In genomic region chr15:64033502-64033901, GRCm38 (mm10) we compare ENCODE assay signal across 27 mouse cellular contexts. TPM values are rescaled to one million over a fixed set of nuclear protein-coding genes. Genes with fewer than 3 reads are reported as not detected.
DNase-seq lines count a peak whose midpoint lies in the region; ATAC-seq lines count a peak whose summit lies in the region.
"Had no signal": no experiment of that assay in that cellular context is flagged by ENCODE, and none has a peak within 500 bp of the region (broad histone marks: within the 10 kb centered on the region; RNA-seq: fewer than 3 reads in every experiment).

No protein-coding gene starts in this region.

- DNase-seq in thymus, postnatal 0 days (ENCODE audit: low spot score): peak; percentile 23
- DNase-seq in thymus, postnatal 4 days: no peak
- DNase-seq in Muller cell, postnatal 12 days (ENCODE audit: inconsistent ontology term): no peak
- DNase-seq in lung, adult 18-20 months: no peak
- DNase-seq: adrenal gland, postnatal 25 days; cerebellum, adult 11-12 months; cerebellum, adult 9-11 months; kidney, postnatal 36 days; midbrain, embryonic 14.5 days; right cerebral cortex, postnatal 4 days; thymus, adult 2 months had no signal

- H3K4me1 ChIP-seq in heart, embryonic 12.5 days (replicated peaks): peaks cover 42% of the 10 kb centered on the region

- 0 out of 2 replicates have a peak, but pooled peaks have one; percentile 8 for ATAC-seq in granulocyte monocyte progenitor cell, adult 5-6 weeks (replicated peaks; ENCODE audit: poor library complexity, severe bottlenecking)
- ATAC-seq in megakaryocyte progenitor cell, adult 5-6 weeks (replicated peaks; ENCODE audit: poor library complexity): 0 out of 2 replicates have a peak, but pooled peaks have one; percentile 15
- no peak for ATAC-seq in heart, embryonic 12.5 days (ENCODE audit: insufficient number of reproducible peaks, low FRiP score)
- ATAC-seq: Patski had no signal

- H3K4me2 ChIP-seq in heart, embryonic 12.5 days: no peak overlapping the region
- H3K4me2 ChIP-seq: forebrain, embryonic 13.5 days; heart, embryonic 11.5 days; hindbrain, embryonic 14.5 days; intestine, embryonic 15.5 days; limb, embryonic 15.5 days; lung, embryonic 14.5 days; neural tube, embryonic 15.5 days had no signal

- no peaks in the 10 kb centered on the region for H3K27me3 ChIP-seq in heart, embryonic 12.5 days (replicated peaks)
- H3K27me3 ChIP-seq: CH12.LX; forebrain, embryonic 13.5 days; intestine, embryonic 15.5 days; limb, embryonic 15.5 days; neural tube, embryonic 15.5 days; Patski had no signal

- no peak overlapping the region for H3K4me3 ChIP-seq in heart, embryonic 12.5 days
- H3K4me3 ChIP-seq: forebrain, embryonic 13.5 days; intestine, embryonic 15.5 days; layer of hippocampus, adult 2 months; limb, embryonic 10.5 days; limb, embryonic 15.5 days; neural tube, embryonic 15.5 days had no signal

- no peaks in the 10 kb centered on the region for H3K36me3 ChIP-seq in heart, embryonic 12.5 days
- H3K36me3 ChIP-seq: intestine, embryonic 15.5 days; limb, embryonic 10.5 days; limb, embryonic 15.5 days; neural tube, embryonic 15.5 days had no signal

- H3K9me3 ChIP-seq in heart, embryonic 12.5 days (replicated peaks): no peaks in the 10 kb centered on the region
- H3K9me3 ChIP-seq: forebrain, embryonic 13.5 days; G1E; intestine, embryonic 15.5 days; limb, embryonic 10.5 days; limb, embryonic 15.5 days; neural tube, embryonic 15.5 days had no signal

- WGBS in heart, embryonic 12.5 days: 70% methylated on average over 6 of the region's 6 CpGs

- no peak overlapping the region for H3K9ac ChIP-seq in heart, embryonic 12.5 days
- H3K9ac ChIP-seq: forebrain, embryonic 13.5 days; hindbrain, embryonic 14.5 days; intestine, embryonic 15.5 days; limb, embryonic 15.5 days; liver, embryonic 14.5 days; lung, embryonic 14.5 days; neural tube, embryonic 15.5 days had no signal

- H3K27ac ChIP-seq in heart, embryonic 12.5 days (ENCODE audit: poor library complexity, severe bottlenecking): no peak overlapping the region
- H3K27ac ChIP-seq: forebrain, embryonic 13.5 days; hindbrain, embryonic 14.5 days; intestine, embryonic 15.5 days; layer of hippocampus, adult 2 months; limb, embryonic 10.5 days; limb, embryonic 15.5 days; liver, embryonic 14.5 days; neural tube, embryonic 15.5 days had no signal

RNA-seq across cellular contexts. Expression of gene Fam49b, which starts 26.8 kb away (rescaled TPM):
- 185 TPM in 2 replicates for polyA plus RNA-seq in thymus, postnatal 0 days (2015; fragmentation: Nextera tagmentation; extraction: Ambion mirVana)
- total RNA-seq in granulocyte monocyte progenitor cell, adult 5-6 weeks (2014; fragmentation: Nextera tagmentation): 245 and 269 TPM in 2 replicates
- 248 and 302 TPM in 2 replicates for total RNA-seq in granulocyte monocyte progenitor cell, adult 5-6 weeks (2017)
- 425 and 491 TPM in 2 replicates for total RNA-seq in megakaryocyte progenitor cell, adult 5-6 weeks (2015)
- total RNA-seq in megakaryocyte progenitor cell, adult 5-6 weeks (2017): 279 and 318 TPM in 2 replicates
- polyA plus RNA-seq in heart, embryonic 12.5 days (2016; fragmentation: Nextera tagmentation; extraction: Ambion mirVana): 62.4 and 66.5 TPM in 2 replicates
